In genomic region chr2:155050504-155051236, GRCm38 (mm10) we compare ENCODE assay signal across 8 mouse cellular contexts. TPM values are rescaled to one million over a fixed set of nuclear protein-coding genes. Genes with fewer than 3 reads are reported as not detected.
DNase-seq lines count a peak whose midpoint lies in the region; ATAC-seq and TF ChIP-seq lines count a peak whose summit lies in the region.

No protein-coding gene starts in this region.

- WGBS in forebrain, embryonic 12.5 days: under 1% methylated on average over 43 of the region's 45 CpGs
- under 1% methylated on average over 45 of the region's 45 CpGs for WGBS in large intestine, adult 2 months
- under 1% methylated on average over 45 of the region's 45 CpGs for WGBS in liver, postnatal 0 days (ENCODE audit: insufficient replicate concordance)
- 0% methylated on average over 45 of the region's 45 CpGs for WGBS in neural tube, embryonic 14.5 days

- DNase-seq in CH12.LX (ENCODE audit: extremely low read depth): peak; percentile 95
- peak; percentile 95 for DNase-seq in c-Kit-positive CD71-positive TER-119-negative erythroid progenitor cells, embryonic 14.5 days (ENCODE audit: low read depth)
- peak; percentile 95 to 96 for DNase-seq in heart, postnatal 10 days
- peak; percentile 94 for DNase-seq in large intestine, adult 2 months (ENCODE audit: low read depth, low spot score)
- DNase-seq in liver, postnatal 0 days: peak; percentile 99
- peak; percentile 99 for DNase-seq in testis, postnatal 10 days (ENCODE audit: low spot score)

- no peaks in the 10 kb centered on the region for H3K27me3 ChIP-seq in CH12.LX (replicated peaks)
- no peaks in the 10 kb centered on the region for H3K27me3 ChIP-seq in forebrain, embryonic 12.5 days
- no peaks in the 10 kb centered on the region for H3K27me3 ChIP-seq in liver, postnatal 0 days (ENCODE audit: insufficient read depth, low read length)
- H3K27me3 ChIP-seq in neural tube, embryonic 14.5 days (ENCODE audit: control insufficient read depth, insufficient read depth, low read length): no peaks in the 10 kb centered on the region

- peaks cover 2 to 31% of the 10 kb centered on the region in 2 experiments for H3K36me3 ChIP-seq in CH12.LX (replicated peaks in 1 of 2; ENCODE audit: control insufficient read depth in 1 of 2, insufficient read depth in 1 of 2, low read length in 1 of 2)
- H3K36me3 ChIP-seq in forebrain, embryonic 12.5 days (replicated peaks): no peaks in the 10 kb centered on the region
- no peaks in the 10 kb centered on the region for H3K36me3 ChIP-seq in liver, postnatal 0 days (replicated peaks; ENCODE audit: insufficient read depth, low read length)
- no peaks in the 10 kb centered on the region for H3K36me3 ChIP-seq in neural tube, embryonic 14.5 days (ENCODE audit: control insufficient read depth, insufficient read depth, low read length)

- peak overlapping the region; percentile 90 for H3K27ac ChIP-seq in CH12.LX (ENCODE audit: insufficient read depth, low read depth)
- peak overlapping the region; percentile 88 for H3K27ac ChIP-seq in forebrain, embryonic 12.5 days
- H3K27ac ChIP-seq in liver, postnatal 0 days (ENCODE audit: low read depth): peak overlapping the region; percentile 95
- H3K27ac ChIP-seq in neural tube, embryonic 14.5 days (ENCODE audit: low read depth, low read length): peak overlapping the region; percentile 85

- peak; percentile 23; the same call in 1 of the 2 replicates for TF ChIP-seq EP300 in CH12.LX (IDR thresholded peaks at IDR 0.05; ENCODE audit: low read length)
- TF ChIP-seq EP300 in liver, postnatal 0 days (IDR thresholded peaks at IDR 0.05; ENCODE audit: low read depth): no peak; the same call in 1 of the 2 replicates

- peak overlapping the region; percentile 61 for H3K4me2 ChIP-seq in CH12.LX (ENCODE audit: insufficient read depth, low read depth, poor library complexity, severe bottlenecking)
- H3K4me2 ChIP-seq in forebrain, embryonic 12.5 days: peak overlapping the region; percentile 69
- peak overlapping the region; percentile 94 for H3K4me2 ChIP-seq in liver, postnatal 0 days (ENCODE audit: low read depth, low read length)
- H3K4me2 ChIP-seq in neural tube, embryonic 14.5 days (ENCODE audit: low read depth, low read length): peak overlapping the region; percentile 63

- TF ChIP-seq CTCF in CH12.LX (conservative IDR thresholded peaks at IDR 0.05 in 1 of 2, IDR thresholded peaks at IDR 0.05 in 1 of 2; ENCODE audit: low read depth in 2 of 2, low read length in 2 of 2): no peak
- no peak for TF ChIP-seq CTCF in liver, postnatal 0 days (IDR thresholded peaks at IDR 0.05; ENCODE audit: low read depth)

- in situ Hi-C loops in CH12.LX (cut with MboI; ENCODE audit: low pct_ligation_motif_present, low pct_unique_long_range_greater_than_20kb, low sequenced_read_pairs): no loop called here

- dilution Hi-C loops in CH12.LX (cut with MboI; ENCODE audit: extremely low pct_ligation_motif_present, extremely low pct_unique_long_range_greater_than_20kb, low sequenced_read_pairs): no loop called here

- no peak; the same call in 1 of the 2 replicates for TF ChIP-seq RAD21 in CH12.LX (IDR thresholded peaks at IDR 0.05; ENCODE audit: low read depth, low read length)

- peaks cover 15% of the 10 kb centered on the region for H3K79me2 ChIP-seq in CH12.LX (replicated peaks; ENCODE audit: control insufficient read depth, extremely low read depth, insufficient read depth, poor library complexity, severe bottlenecking)

- peaks cover 5 to 39% of the 10 kb centered on the region in 2 experiments for H3K4me1 ChIP-seq in CH12.LX (ENCODE audit: control insufficient read depth in 1 of 2, insufficient read depth in 2 of 2)
- H3K4me1 ChIP-seq in forebrain, embryonic 12.5 days: peaks cover 16% of the 10 kb centered on the region
- peaks cover 23% of the 10 kb centered on the region for H3K4me1 ChIP-seq in liver, postnatal 0 days (ENCODE audit: insufficient read depth)
- 0 out of 2 replicates have a peak, but pooled peaks cover 5% of the 10 kb centered on the region for H3K4me1 ChIP-seq in neural tube, embryonic 14.5 days (ENCODE audit: control insufficient read depth, insufficient read depth, low read length)

- peak overlapping the region; percentile 63 to 81 (median 70) for H3K4me3 ChIP-seq in CH12.LX (replicated peaks in 1 of 3; ENCODE audit: low read depth in 2 of 3, low read length in 2 of 3, poor library complexity in 1 of 3)
- peak overlapping the region; percentile 53 for H3K4me3 ChIP-seq in forebrain, embryonic 12.5 days (replicated peaks)
- peak overlapping the region; percentile 51 for H3K4me3 ChIP-seq in liver, postnatal 0 days (ENCODE audit: low read depth, low read length)
- peak overlapping the region; percentile 41 for H3K4me3 ChIP-seq in neural tube, embryonic 14.5 days (ENCODE audit: low read depth, low read length)

- no peaks in the 10 kb centered on the region for H3K9me3 ChIP-seq in CH12.LX (replicated peaks; ENCODE audit: low read length)
- no peaks in the 10 kb centered on the region for H3K9me3 ChIP-seq in forebrain, embryonic 12.5 days
- H3K9me3 ChIP-seq in liver, postnatal 0 days (ENCODE audit: low read length): no peaks in the 10 kb centered on the region
- no peaks in the 10 kb centered on the region for H3K9me3 ChIP-seq in neural tube, embryonic 14.5 days (ENCODE audit: control insufficient read depth, low read length)

- peak; percentile 98 for TF ChIP-seq POLR2A in CH12.LX (IDR thresholded peaks at IDR 0.05; ENCODE audit: low read depth, low read length)

- peak overlapping the region; percentile 80 for H3K9ac ChIP-seq in CH12.LX (ENCODE audit: insufficient read depth, low read depth)
- peak overlapping the region; percentile 75 for H3K9ac ChIP-seq in forebrain, embryonic 12.5 days
- H3K9ac ChIP-seq in liver, postnatal 0 days (replicated peaks): peak overlapping the region; percentile 70
- H3K9ac ChIP-seq in neural tube, embryonic 14.5 days (replicated peaks; ENCODE audit: low read depth, low read length): peak overlapping the region; percentile 69

- peak; percentile 96 for ATAC-seq in forebrain, embryonic 12.5 days (ENCODE audit: low FRiP score)
- ATAC-seq in liver, postnatal 0 days: peak; percentile 79
- peak; percentile 96 for ATAC-seq in neural tube, embryonic 14.5 days (ENCODE audit: low read depth)

- intact Hi-C loops in heart, postnatal 10 days (cut with DNase I): loop anchor here (1.0 kb wide), 1 partner anchor 23 kb away; no protein-coding TSS in a partner anchor

TF ChIP-seq in CH12.LX, 34 proteins besides CTCF, POLR2A, EP300 and RAD21 (continues in another document):
- TF ChIP-seq MAZ (IDR thresholded peaks at IDR 0.05; ENCODE audit: low read depth, low read length) (peak; percentile 60; the same call in 1 of the 2 replicates), ZC3H11A (IDR thresholded peaks at IDR 0.05; ENCODE audit: low read depth, low read length) (no peak), RCOR1 (conservative IDR thresholded peaks at IDR 0.05; ENCODE audit: low read depth, low read length) (peak; percentile 63; the same call in 1 of the 2 replicates), KAT2A (IDR thresholded peaks at IDR 0.05; ENCODE audit: insufficient replicate concordance, low read length) (0 out of 2 replicates have a peak, but pooled peaks have one; percentile 55), ZNF384 (IDR thresholded peaks at IDR 0.05; ENCODE audit: low read depth, low read length) (no peak; the same call in 1 of the 2 replicates), MAFK (IDR thresholded peaks at IDR 0.05; ENCODE audit: insufficient replicate concordance, low read length) (peak; percentile 94), MYC (IDR thresholded peaks at IDR 0.05; ENCODE audit: low read depth, low read length) (peak; percentile 38; the same call in 1 of the 2 replicates), ELF1 (IDR thresholded peaks at IDR 0.05; ENCODE audit: low read depth, low read length) (peak; percentile 36; the same call in 1 of the 2 replicates), NRF1 (IDR thresholded peaks at IDR 0.05; ENCODE audit: low read depth, low read length) (peak; percentile 82), UBTF (IDR thresholded peaks at IDR 0.05; ENCODE audit: low read depth, low read length) (peak; percentile 83), CHD1 (IDR thresholded peaks at IDR 0.05; ENCODE audit: low read depth, low read length) (peak; percentile 5; the same call in 1 of the 2 replicates), TCF12 (IDR thresholded peaks at IDR 0.05; ENCODE audit: low read depth, low read length) (peak; percentile 99), E2F4 (IDR thresholded peaks at IDR 0.05; ENCODE audit: insufficient replicate concordance, low read depth, low read length) (no peak; the same call in 1 of the 2 replicates), USF2 (conservative IDR thresholded peaks at IDR 0.05; ENCODE audit: low read depth, low read length) (no peak), ETS1 (conservative IDR thresholded peaks at IDR 0.05; ENCODE audit: low read depth, low read length) (peak; percentile 17; the same call in 1 of the 2 replicates), POLR2AphosphoS2 (IDR thresholded peaks at IDR 0.05; ENCODE audit: low read depth, low read length) (peak; percentile 96), MAX (IDR thresholded peaks at IDR 0.05; ENCODE audit: low read length) (peak; percentile 83), BHLHE40 (IDR thresholded peaks at IDR 0.05; ENCODE audit: low read depth, low read length) (peak; percentile 80), JUN (IDR thresholded peaks at IDR 0.05; ENCODE audit: insufficient read depth, low read depth, low read length) (no peak)

RNA-seq across cellular contexts. Expression of gene Ahcy, which starts 23.6 kb away (rescaled TPM):
- total RNA-seq in CH12.LX (2012; rRNA removed) (514 and 556 TPM in 2 replicates), CH12.LX (2014; rRNA removed) (529 and 543 TPM in 2 replicates)
- 364 and 444 TPM in 2 replicates for polyA plus RNA-seq in CH12.LX (2012; ENCODE audit: insufficient read length, low read depth)
- polyA plus RNA-seq in forebrain, embryonic 12.5 days (2016; fragmentation: Nextera tagmentation; extraction: Ambion mirVana): 61.2 and 62.6 TPM in 2 replicates
- 10 to 100 TPM; 12.3 to 13.2 TPM for total RNA-seq in heart, postnatal 10 days (2021)
- 139 and 157 TPM in 2 replicates for polyA plus RNA-seq in large intestine, adult 2 months (2012; rRNA removed)
- 224 and 247 TPM in 2 replicates for polyA plus RNA-seq in liver, postnatal 0 days (2015; fragmentation: Nextera tagmentation; extraction: Ambion mirVana)
- polyA plus RNA-seq in neural tube, embryonic 14.5 days (2014; fragmentation: Nextera tagmentation; extraction: Ambion mirVana): 29.7 and 37.0 TPM in 2 replicates

RNA-seq across cellular contexts. Expression of gene Gm14226, which starts 32.6 kb away (rescaled TPM):
- total RNA-seq in CH12.LX (2012; rRNA removed) (0.13 TPM in 1 of 2 replicates, not detected in the other), CH12.LX (2014; rRNA removed) (not detected in 2 replicates)
- 0.10 TPM in 1 of 2 replicates, not detected in the other for polyA plus RNA-seq in CH12.LX (2012; ENCODE audit: insufficient read length, low read depth)
- polyA plus RNA-seq in forebrain, embryonic 12.5 days (2016; fragmentation: Nextera tagmentation; extraction: Ambion mirVana): 0.50 and 0.77 TPM in 2 replicates
- under 1 TPM; 0.07 to 0.10 TPM for total RNA-seq in heart, postnatal 10 days (2021)
- 0.04 and 0.05 TPM in 2 replicates for polyA plus RNA-seq in large intestine, adult 2 months (2012; rRNA removed)
- polyA plus RNA-seq in liver, postnatal 0 days (2015; fragmentation: Nextera tagmentation; extraction: Ambion mirVana): 0.78 and 1.0 TPM in 2 replicates
- 0.42 and 0.46 TPM in 2 replicates for polyA plus RNA-seq in neural tube, embryonic 14.5 days (2014; fragmentation: Nextera tagmentation; extraction: Ambion mirVana)

Comparison
In these comparisons a context has a peak if more than half of its experiments do, and no peak if none do; other contexts are left out.
1. Peak in every context shown above with its lines: DNase-seq, ATAC-seq, H3K4me3 ChIP-seq and H3K27ac ChIP-seq.